Mouse (Mus musculus) lung, embryonic 14.5 days (tissue): ENCODE data around the gene Myo1d. TPM values are rescaled to one million over a fixed set of nuclear protein-coding genes. Genes with fewer than 3 reads are reported as not detected.
"Not testable (repeated sequence)": the region's sequence is repeated elsewhere in the genome, so short reads cannot be mapped to it uniquely, and the experiment has no call there.

ENCODE experiments used
- ATAC-seq: fragments of 200-750 bp; cut with Nextera tagmentation; 2 replicates; pipeline ENCODE4 v1.8.0; 2017; ENCODE audit warnings: mild to moderate bottlenecking, moderate TSS enrichment, moderate library complexity; ENCODE audit not compliant: insufficient read depth
- DNase-seq: peaks from one replicate; pipeline ENCODE4 v3.0.0-alpha.2; 2015
- H3K27ac ChIP-seq: fragments of 300-500 bp; sonication (generic); 2 replicates; pipeline ENCODE4 v1.5.1; 2014; ENCODE audit warnings: low read depth, mild to moderate bottlenecking, moderate library complexity
- H3K27me3 ChIP-seq: fragments of 300-500 bp; sonication (generic); 2 replicates; pipeline ENCODE4 v1.6.1; 2014; ENCODE audit warnings: low read length, control low read depth; ENCODE audit not compliant: insufficient read depth
- H3K36me3 ChIP-seq: fragments of 300-500 bp; sonication (generic); 2 replicates; pipeline ENCODE4 v1.6.1; 2014; ENCODE audit warnings: control low read depth; ENCODE audit not compliant: insufficient read depth
- H3K4me1 ChIP-seq: fragments of 300-500 bp; sonication (generic); 2 replicates; pipeline ENCODE4 v1.6.1; 2014; ENCODE audit warnings: antibody characterized with exemption, control low read depth; ENCODE audit not compliant: insufficient read depth
- H3K4me2 ChIP-seq: fragments of 300-500 bp; sonication (generic); 2 replicates; pipeline ENCODE4 v1.6.1; 2014; ENCODE audit warnings: mild to moderate bottlenecking
- H3K4me3 ChIP-seq: fragments of 300-500 bp; sonication (generic); 2 replicates; pipeline ENCODE4 v1.5.1; 2014; ENCODE audit warnings: low read depth, low read length
- H3K9ac ChIP-seq: fragments of 300-500 bp; sonication (generic); 2 replicates; pipeline ENCODE4 v1.6.1; 2014
- H3K9me3 ChIP-seq: fragments of 300-500 bp; sonication (generic); 2 replicates; pipeline ENCODE4 v1.6.1; 2016; ENCODE audit warnings: low read depth, low read length, control low read depth
- CTCF ChIP-seq: IDR thresholded peaks from 2 replicates; pipeline ENCODE4 v1.5.1; 2016; ENCODE audit warnings: antibody characterized with exemption, low read depth
- WGBS: fragments of 180-500 bp; shearing (Covaris S2); extraction: QIAGEN DNeasy Blood & Tissue Kit; methylation state at CpG from one replicate; pipeline ENCODE4 v1.1.7; 2014; 5-methylcytosine and 5-hydroxymethylcytosine counted together
- polyA plus RNA-seq: library from polyadenylated mRNA; unstranded; fragments of >200 nt; fragmentation: Nextera tagmentation; extraction: Ambion mirVana; gene quantifications from 2 replicates; pipeline ENCODE4 v1.2.1, GENCODE M21; 2014

The Myo1d gene
- polyA plus RNA-seq, 1 experiment from 2014 or later, result 16.1 TPM

DNA sequence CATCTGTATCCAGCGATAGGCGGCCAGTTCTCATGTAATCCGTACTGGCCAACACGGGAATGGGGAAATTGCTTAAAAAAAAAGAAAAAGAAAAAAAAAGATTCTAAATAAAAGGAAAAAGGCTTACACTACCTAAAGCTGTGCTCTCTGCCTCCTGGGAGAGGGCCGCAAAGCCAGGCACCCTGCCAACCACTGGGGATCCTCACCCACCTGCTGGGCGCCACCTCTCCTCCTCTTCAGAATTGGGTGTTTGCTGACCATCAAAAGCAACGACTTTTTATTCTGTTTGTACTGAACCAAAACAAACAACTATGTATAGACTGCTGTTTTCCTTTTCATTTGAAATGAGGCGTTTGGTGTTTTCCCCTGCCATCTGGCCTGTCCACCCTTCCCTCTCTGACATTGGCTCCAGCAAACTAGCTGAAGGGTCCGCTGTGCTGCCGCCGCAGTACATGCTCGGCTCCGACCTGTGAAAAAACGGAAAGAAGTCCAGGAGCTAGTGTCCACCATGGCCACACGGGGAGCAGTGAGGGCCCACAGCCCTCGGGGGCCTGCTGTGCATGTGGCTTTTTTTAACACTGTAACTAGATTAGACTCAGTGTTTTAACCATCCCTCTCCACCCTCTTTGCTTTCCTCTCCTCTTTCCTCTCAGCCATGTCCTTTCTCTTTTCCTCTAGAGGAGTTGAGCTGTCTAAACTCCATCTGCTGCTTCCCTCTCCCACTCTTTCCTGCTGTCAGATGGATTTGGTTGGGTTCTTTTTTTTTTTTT, 307.8 kb downstream of the Myo1d start:
- H3K27ac ChIP-seq, result no peak overlapping the region
- H3K4me2 ChIP-seq, result no peak overlapping the region
- no peak overlapping the region for H3K4me3 ChIP-seq
- no peaks in the 10 kb centered on the region for H3K27me3 ChIP-seq
- TF ChIP-seq CTCF, result no peak
- DNase-seq (no peak), ATAC-seq (no peak)
- no peak overlapping the region for H3K9ac ChIP-seq
- no peaks in the 10 kb centered on the region for H3K4me1 ChIP-seq
- no peaks in the 10 kb centered on the region for H3K9me3 ChIP-seq
- 70% methylated on average over 14 of the region's 16 CpGs for WGBS
- peaks cover 64% of the 10 kb centered on the region for H3K36me3 ChIP-seq

DNA sequence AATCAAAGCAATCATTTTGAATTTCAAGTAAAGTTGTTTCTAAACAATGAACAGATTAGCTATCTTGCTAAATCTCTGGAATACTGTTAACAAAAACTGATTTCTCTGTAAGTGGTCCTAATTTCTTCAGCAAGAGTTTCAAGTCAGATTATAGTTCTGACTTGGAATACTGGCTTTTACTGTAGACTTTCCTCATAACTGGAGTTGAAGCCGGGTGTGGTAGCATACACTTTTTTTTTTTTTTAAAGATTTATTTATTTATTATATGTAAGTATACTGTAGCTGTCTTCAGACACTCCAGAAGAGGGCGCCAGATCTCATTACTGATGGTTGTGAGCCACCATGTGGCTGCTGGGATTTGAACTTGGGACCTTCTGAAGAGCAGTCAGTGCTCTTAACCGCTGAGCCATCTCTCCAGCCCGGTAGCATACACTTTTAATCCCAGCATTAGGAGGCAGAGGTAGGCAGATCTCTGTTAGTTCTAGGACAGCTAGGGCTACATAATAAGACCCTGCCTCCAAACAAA, 316.2 kb downstream of the Myo1d start:
- peaks cover 87% of the 10 kb centered on the region for H3K36me3 ChIP-seq
- not testable (repeated sequence) for ATAC-seq, H3K4me2 ChIP-seq, H3K4me3 ChIP-seq, H3K9me3 ChIP-seq, H3K27me3 ChIP-seq, H3K27ac ChIP-seq, DNase-seq, H3K9ac ChIP-seq, H3K4me1 ChIP-seq
- WGBS, result 90% methylated on average over 4 of the region's 4 CpGs

DNA sequence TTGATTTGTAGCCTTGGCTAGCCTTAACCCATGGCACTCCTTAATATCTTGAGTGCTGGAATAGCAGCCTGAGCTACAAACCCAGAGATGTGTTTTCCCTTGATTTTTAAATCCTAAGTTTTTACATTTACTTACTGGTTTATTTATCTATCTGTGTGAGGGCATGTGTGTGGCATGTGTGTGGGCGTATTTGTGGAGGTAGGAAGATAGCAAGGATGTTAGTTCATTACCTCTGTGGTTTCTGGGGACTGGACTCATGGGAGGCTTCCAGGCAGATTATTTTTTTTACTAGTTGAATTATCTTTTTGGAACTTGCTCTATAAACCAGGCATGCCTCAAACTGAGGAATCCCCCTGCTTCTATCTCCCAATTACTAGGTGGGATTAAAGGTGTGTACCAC, 326.6 kb downstream of the Myo1d start:
- Histone ChIP-seq H3K4me1 (no peaks in the 10 kb centered on the region), H3K9me3 (no peaks in the 10 kb centered on the region), H3K9ac (no peak overlapping the region), H3K27ac (no peak overlapping the region), H3K4me2 (no peak overlapping the region), H3K4me3 (no peak overlapping the region), H3K36me3 (peaks cover 78% of the 10 kb centered on the region), H3K27me3 (no peaks in the 10 kb centered on the region)
- WGBS, result 89% methylated on average over 1 of the region's 1 CpGs
- DNase-seq (no peak), ATAC-seq (no peak)
- no peak for TF ChIP-seq CTCF

DNA sequence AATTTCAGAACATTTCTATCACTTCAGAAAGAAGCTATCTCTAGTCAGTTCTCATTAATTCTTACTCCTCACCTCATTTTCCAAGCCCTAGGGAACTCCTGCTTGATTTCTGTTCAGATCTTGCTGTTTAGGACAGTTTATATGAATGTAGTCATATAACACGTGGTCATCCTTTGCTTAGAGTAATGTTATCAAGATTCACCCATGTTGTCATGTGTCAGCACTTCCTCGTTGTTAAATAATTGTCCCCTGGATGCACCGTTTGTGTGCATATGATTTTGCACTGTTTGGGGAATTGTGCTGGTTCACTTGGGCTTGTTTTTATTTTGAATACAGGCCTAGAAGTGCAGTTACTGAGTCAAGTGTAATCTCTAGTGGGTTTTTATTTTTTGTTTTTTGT, 327.6 kb downstream of the Myo1d start:
- no peak overlapping the region for H3K9ac ChIP-seq
- no peak overlapping the region for H3K4me2 ChIP-seq
- no peaks in the 10 kb centered on the region for H3K27me3 ChIP-seq
- 86% methylated on average over 3 of the region's 3 CpGs for WGBS
- no peak overlapping the region for H3K4me3 ChIP-seq
- peaks cover 76% of the 10 kb centered on the region for H3K36me3 ChIP-seq
- DNase-seq (no peak), ATAC-seq (no peak)
- H3K4me1 ChIP-seq, result no peaks in the 10 kb centered on the region
- no peak for TF ChIP-seq CTCF
- no peaks in the 10 kb centered on the region for H3K9me3 ChIP-seq
- H3K27ac ChIP-seq, result no peak overlapping the region

DNA sequence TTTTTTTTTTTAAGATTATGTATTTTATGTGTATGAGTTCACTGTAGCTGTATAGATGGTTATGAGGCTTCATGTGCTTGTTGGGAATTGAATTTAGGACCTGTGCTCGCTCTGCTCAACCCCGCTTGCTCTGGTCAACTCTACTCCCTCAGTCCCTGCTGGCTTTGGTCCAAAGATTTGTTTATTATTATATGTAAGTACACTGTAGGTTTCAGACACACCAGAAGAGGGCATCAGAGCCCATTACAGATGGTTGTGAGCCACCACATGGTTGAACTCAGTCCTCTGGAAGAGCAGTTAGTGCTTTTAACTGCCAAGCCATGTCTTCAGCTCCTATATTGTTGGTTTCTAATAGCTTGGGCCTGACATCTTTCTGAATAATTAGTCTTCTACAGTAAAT, 330.0 kb downstream of the Myo1d start:
- Histone ChIP-seq H3K27ac (no peak overlapping the region), H3K9ac (no peak overlapping the region), H3K27me3 (no peaks in the 10 kb centered on the region), H3K4me1 (no peaks in the 10 kb centered on the region), H3K4me3 (no peak overlapping the region), H3K36me3 (peaks cover 77% of the 10 kb centered on the region), H3K4me2 (no peak overlapping the region), H3K9me3 (no peaks in the 10 kb centered on the region)
- ATAC-seq (no peak), DNase-seq (peak; percentile 51)
- WGBS, result 83% methylated on average over 2 of the region's 2 CpGs
- TF ChIP-seq CTCF, result 0 out of 2 replicates have a peak, but pooled peaks have one; percentile 7

DNA sequence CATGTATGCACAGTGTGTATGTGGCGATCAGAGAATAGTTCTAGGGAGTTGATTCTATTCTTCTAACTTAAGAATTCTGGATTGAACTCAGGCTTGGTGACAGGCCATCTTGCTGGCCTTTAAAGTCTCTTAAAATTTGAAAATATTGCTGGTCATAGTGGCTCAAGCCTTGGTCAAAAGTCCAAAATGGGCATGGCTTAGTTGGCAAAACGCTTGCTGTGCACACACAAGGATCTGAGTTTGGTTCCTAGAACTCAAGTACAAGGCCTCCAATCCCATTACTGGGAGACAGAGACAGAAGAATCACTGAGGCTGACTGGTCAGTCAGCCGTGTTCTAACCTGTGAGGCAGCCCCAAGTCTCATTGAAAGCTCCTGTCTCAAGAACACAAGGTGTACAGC, 332.9 kb downstream of the Myo1d start:
- 92% methylated on average over 3 of the region's 3 CpGs for WGBS
- Histone ChIP-seq H3K4me3 (no peak overlapping the region), H3K9me3 (no peaks in the 10 kb centered on the region), H3K4me1 (no peaks in the 10 kb centered on the region), H3K9ac (no peak overlapping the region), H3K27me3 (no peaks in the 10 kb centered on the region), H3K4me2 (no peak overlapping the region), H3K27ac (no peak overlapping the region), H3K36me3 (peaks cover 79% of the 10 kb centered on the region)
- TF ChIP-seq CTCF, result no peak
- DNase-seq (no peak), ATAC-seq (no peak)

Other genes starting within 250 kb of the Myo1d start
- 127 and 132 TPM in 2 replicates for gene Tmem98, start 30.1 kb upstream of the Myo1d start, polyA plus RNA-seq
- not detected in 2 replicates for gene Spaca3, start 78.3 kb upstream of the Myo1d start, polyA plus RNA-seq